Comparison of ENCODE assay signal across 7 mouse cellular contexts in genomic region chr1:184793163-184793876, GRCm38 (mm10). TPM values are rescaled to one million over a fixed set of nuclear protein-coding genes. Genes with fewer than 3 reads are reported as not detected.
DNase-seq lines count a peak whose midpoint lies in the region; ATAC-seq and TF ChIP-seq lines count a peak whose summit lies in the region.

No protein-coding gene starts in this region.

- H3K27me3 ChIP-seq in E14TG2a.4 (ENCODE audit: insufficient read depth, low read length): peaks cover 21% of the 10 kb centered on the region
- H3K27me3 ChIP-seq in hindbrain, embryonic 15.5 days: no peaks in the 10 kb centered on the region
- H3K27me3 ChIP-seq in liver, embryonic 11.5 days (replicated peaks; ENCODE audit: control insufficient read depth, insufficient read depth, low read length): no peaks in the 10 kb centered on the region
- H3K27me3 ChIP-seq in thymus, adult 2 months (ENCODE audit: control insufficient read depth, insufficient read depth, low read length): no peaks in the 10 kb centered on the region

- H3K4me3 ChIP-seq in E14TG2a.4 (replicated peaks; ENCODE audit: low read length): 0 out of 2 replicates have a peak overlapping the region, but pooled peaks have one; percentile 33
- H3K4me3 ChIP-seq in embryonic fibroblast, embryonic 13.5 days (ENCODE audit: insufficient read depth, low read length): no peak overlapping the region
- no peak overlapping the region for H3K4me3 ChIP-seq in hindbrain, embryonic 15.5 days
- no peak overlapping the region for H3K4me3 ChIP-seq in liver, embryonic 11.5 days (ENCODE audit: low read depth, low read length)
- peak overlapping the region; percentile 21 for H3K4me3 ChIP-seq in thymus, adult 2 months (ENCODE audit: control insufficient read depth, insufficient read depth, low read length)

- no peak overlapping the region for H3K9ac ChIP-seq in hindbrain, embryonic 15.5 days
- 0 out of 2 replicates have a peak overlapping the region, but pooled peaks have one; percentile 3 for H3K9ac ChIP-seq in liver, embryonic 11.5 days (ENCODE audit: low read depth, low read length)

- peaks cover 5% of the 10 kb centered on the region; the same call in 1 of the 2 replicates for H3K9me3 ChIP-seq in E14TG2a.4 (ENCODE audit: low read length)
- H3K9me3 ChIP-seq in hindbrain, embryonic 15.5 days: no peaks in the 10 kb centered on the region
- no peaks in the 10 kb centered on the region for H3K9me3 ChIP-seq in liver, embryonic 11.5 days (ENCODE audit: control insufficient read depth, low read length)

- no peak overlapping the region for H3K27ac ChIP-seq in embryonic fibroblast, embryonic 13.5 days (ENCODE audit: insufficient read depth, low read length)
- H3K27ac ChIP-seq in hindbrain, embryonic 15.5 days (replicated peaks): no peak overlapping the region
- H3K27ac ChIP-seq in liver, embryonic 11.5 days (ENCODE audit: low read depth, low read length): no peak overlapping the region
- H3K27ac ChIP-seq in thymus, adult 2 months (ENCODE audit: control insufficient read depth, insufficient read depth, low read length): peak overlapping the region; percentile 88

- ATAC-seq in hindbrain, embryonic 15.5 days (ENCODE audit: low FRiP score, low read depth): 0 out of 2 replicates have a peak, but pooled peaks have one; percentile 8
- ATAC-seq in liver, embryonic 11.5 days (replicated peaks; ENCODE audit: low FRiP score): peak; percentile 62

- peaks cover 14% of the 10 kb centered on the region for H3K4me1 ChIP-seq in E14TG2a.4 (replicated peaks; ENCODE audit: low read depth, low read length)
- no peaks in the 10 kb centered on the region for H3K4me1 ChIP-seq in embryonic fibroblast, embryonic 13.5 days (ENCODE audit: control insufficient read depth, insufficient read depth, low read length)
- no peaks in the 10 kb centered on the region for H3K4me1 ChIP-seq in hindbrain, embryonic 15.5 days (replicated peaks)
- no peaks in the 10 kb centered on the region; the same call in 1 of the 2 replicates for H3K4me1 ChIP-seq in liver, embryonic 11.5 days (replicated peaks; ENCODE audit: control insufficient read depth, insufficient read depth, low read length)
- peaks cover 9% of the 10 kb centered on the region for H3K4me1 ChIP-seq in thymus, adult 2 months (replicated peaks; ENCODE audit: control insufficient read depth, insufficient read depth, low read length)

- 24% methylated on average over 27 of the region's 27 CpGs for WGBS in hindbrain, embryonic 15.5 days
- WGBS in liver, embryonic 11.5 days: 23% methylated on average over 27 of the region's 27 CpGs
- WGBS in thymus, adult 2 months: 3% methylated on average over 27 of the region's 27 CpGs

- DNase-seq in WW6 (ENCODE audit: low read depth, low spot score): peak; percentile 63
- DNase-seq in liver, embryonic 11.5 days (ENCODE audit: low spot score): peak; percentile 59
- DNase-seq in natural killer cell, adult 2 months (ENCODE audit: low spot score in 2 of 2): peak; percentile 62 to 81
- peak; percentile 85 for DNase-seq in thymus, adult 2 months

- peak; percentile 56 for TF ChIP-seq CTCF in E14TG2a.4 (conservative IDR thresholded peaks at IDR 0.05; ENCODE audit: low read length)
- peak; percentile 60; the same call in 1 of the 2 replicates for TF ChIP-seq CTCF in embryonic fibroblast, embryonic 13.5 days (IDR thresholded peaks at IDR 0.05; ENCODE audit: borderline replicate concordance, insufficient read depth, low read length)
- peak; percentile 75 for TF ChIP-seq CTCF in thymus, adult 2 months (IDR thresholded peaks at IDR 0.05; ENCODE audit: borderline replicate concordance, control insufficient read depth, extremely low read depth, insufficient read depth, low read length, poor library complexity)

- no peak for TF ChIP-seq POLR2A in embryonic fibroblast, embryonic 13.5 days (IDR thresholded peaks at IDR 0.05; ENCODE audit: low read depth, low read length)
- no peak for TF ChIP-seq POLR2A in thymus, adult 2 months (IDR thresholded peaks at IDR 0.05; ENCODE audit: control insufficient read depth, extremely low read depth, insufficient read depth, low read length, poor library complexity)

- H3K4me2 ChIP-seq in hindbrain, embryonic 15.5 days: no peak overlapping the region
- H3K4me2 ChIP-seq in liver, embryonic 11.5 days: peak overlapping the region; percentile 37; the same call in 1 of the 2 replicates

- H3K36me3 ChIP-seq in E14TG2a.4 (ENCODE audit: insufficient read depth, low read length): no peaks in the 10 kb centered on the region
- no peaks in the 10 kb centered on the region for H3K36me3 ChIP-seq in hindbrain, embryonic 15.5 days
- H3K36me3 ChIP-seq in liver, embryonic 11.5 days (ENCODE audit: control insufficient read depth, insufficient read depth, low read length): no peaks in the 10 kb centered on the region
- no peaks in the 10 kb centered on the region for H3K36me3 ChIP-seq in thymus, adult 2 months (ENCODE audit: control insufficient read depth, insufficient read depth, low read length)

RNA-seq across cellular contexts. Expression of gene Marc1, which starts 17.8 kb away (rescaled TPM):
- not detected in 2 replicates for polyA plus RNA-seq in embryonic fibroblast, embryonic 13.5 days (2011; ENCODE audit: insufficient read length, low read depth, missing spikeins)
- polyA plus RNA-seq in hindbrain, embryonic 15.5 days (2015; fragmentation: Nextera tagmentation; extraction: Ambion mirVana): 0.31 TPM in 1 of 2 replicates, not detected in the other
- 3.9 and 5.1 TPM in 2 replicates for polyA plus RNA-seq in liver, embryonic 11.5 days (2014; fragmentation: Nextera tagmentation; extraction: Ambion mirVana)
- polyA plus RNA-seq in thymus, adult 2 months (2012; rRNA removed): 5.2 and 6.2 TPM in 2 replicates

RNA-seq across cellular contexts. Expression of gene Marc2, which starts 52.9 kb away (rescaled TPM):
- 86.4 and 97.6 TPM in 2 replicates for polyA plus RNA-seq in embryonic fibroblast, embryonic 13.5 days (2011; ENCODE audit: insufficient read length, low read depth, missing spikeins)
- polyA plus RNA-seq in hindbrain, embryonic 15.5 days (2015; fragmentation: Nextera tagmentation; extraction: Ambion mirVana): 114 and 130 TPM in 2 replicates
- 240 and 250 TPM in 2 replicates for polyA plus RNA-seq in liver, embryonic 11.5 days (2014; fragmentation: Nextera tagmentation; extraction: Ambion mirVana)
- polyA plus RNA-seq in thymus, adult 2 months (2012; rRNA removed): 76.3 and 87.6 TPM in 2 replicates

Comparison
In these comparisons a context has a peak if more than half of its experiments do, and no peak if none do; other contexts are left out.
1. H3K4me3 ChIP-seq: peak in E14TG2a.4 (single experiment) and thymus, adult 2 months (single experiment); none in embryonic fibroblast, embryonic 13.5 days (single experiment), hindbrain, embryonic 15.5 days (single experiment) and liver, embryonic 11.5 days (single experiment).
2. Peak in every context shown above with its lines, with median percentiles within 50 percentile points of each other: CTCF ChIP-seq and DNase-seq.